Mouse (Mus musculus) liver, embryonic 14.5 days (tissue): Measurements from ENCODE around the gene Lrrc7.

Experiments used
- CTCF ChIP-seq: IDR thresholded peaks from 2 replicates; pipeline ENCODE4 v1.5.1; 2016; ENCODE audit warnings: antibody characterized with exemption, low read depth, control low read depth
- EP300 ChIP-seq: IDR thresholded peaks from 2 replicates; pipeline ENCODE4 v1.6.1; 2016; ENCODE audit warnings: antibody characterized with exemption, low read depth

- no peak for TF ChIP-seq CTCF
- no peak for TF ChIP-seq EP300
These were observed 525.6 kb downstream of the Lrrc7 start, which contains the start of the genes Srsf11 and Lrrc40 for GRCm38 (mm10) chr3:158036329-158036988.
